Mouse (Mus musculus) megakaryocyte, adult 5-6 weeks (primary cell): ENCODE measurements around the gene Hprt. TPM values are rescaled to one million over a fixed set of nuclear protein-coding genes. Genes with fewer than 3 reads are reported as not detected.
"Not testable (repeated sequence)": the region's sequence is repeated elsewhere in the genome, so short reads cannot be mapped to it uniquely, and the experiment has no call there.

Source experiments
- ATAC-seq: 2 replicates; pipeline ENCODE4 v1.8.0; 2016; ENCODE audit warnings: mild to moderate bottlenecking, inconsistent platforms; ENCODE audit not compliant: poor library complexity, severe bottlenecking
- total RNA-seq, 2 experiments: library from RNA; stranded (forward) in 1 of 2; stranded (reverse) in 1 of 2; fragments of 153-499, 151-499 nt in 1 of 2; fragments of 221-1000, 200-1000 nt in 1 of 2; gene quantifications; 2 replicates each; pipeline versions ENCODE4 v1.2.3 to v1.2.4; 2015 to 2017

The Hprt gene
- 280 and 308 TPM in 2 replicates for total RNA-seq (2015)
- 258 and 293 TPM in 2 replicates for total RNA-seq (2017)

DNA sequence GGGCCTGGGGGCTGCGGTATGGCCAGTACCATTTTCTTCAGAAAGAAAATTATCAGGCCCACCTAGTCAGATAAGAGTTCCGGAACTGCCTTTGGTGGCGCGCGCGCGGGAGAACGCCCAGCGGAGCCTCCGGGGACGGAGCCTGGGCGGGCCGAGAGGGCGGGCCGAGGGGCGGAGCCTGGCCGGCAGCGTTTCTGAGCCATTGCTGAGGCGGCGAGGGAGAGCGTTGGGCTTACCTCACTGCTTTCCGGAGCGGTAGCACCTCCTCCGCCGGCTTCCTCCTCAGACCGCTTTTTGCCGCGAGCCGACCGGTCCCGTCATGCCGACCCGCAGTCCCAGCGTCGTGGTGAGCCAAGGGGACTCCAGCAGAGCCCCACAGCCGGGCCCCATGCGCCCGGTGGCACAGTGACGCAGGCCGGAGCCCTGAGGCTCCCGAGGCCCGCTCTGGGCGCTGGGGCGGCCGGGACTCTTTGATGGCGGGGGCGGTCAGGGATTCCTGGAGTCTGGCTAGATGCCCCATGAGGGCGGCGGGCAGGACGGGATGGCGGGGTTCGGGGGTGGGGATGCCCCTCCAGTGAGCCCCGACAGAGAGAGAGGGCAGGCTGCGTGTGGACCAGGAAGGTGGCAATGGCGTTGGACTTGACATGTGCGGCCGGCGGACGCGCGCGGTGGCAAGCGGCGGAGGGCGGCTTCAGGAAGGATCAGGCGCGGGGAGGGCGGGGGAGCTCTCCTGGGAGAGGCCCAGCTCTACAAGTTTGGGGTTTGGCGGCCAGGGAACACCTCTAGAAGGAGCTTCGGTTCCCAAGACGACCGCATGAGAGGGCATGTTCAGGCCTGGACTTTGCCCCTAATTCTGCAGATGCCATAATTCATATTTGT, at the start of gene Hprt:
Gene Hprt (plus strand): TSS at position 233 of the 879 bp plus-strand sequence.
- peak; percentile 99 for ATAC-seq

DNA sequence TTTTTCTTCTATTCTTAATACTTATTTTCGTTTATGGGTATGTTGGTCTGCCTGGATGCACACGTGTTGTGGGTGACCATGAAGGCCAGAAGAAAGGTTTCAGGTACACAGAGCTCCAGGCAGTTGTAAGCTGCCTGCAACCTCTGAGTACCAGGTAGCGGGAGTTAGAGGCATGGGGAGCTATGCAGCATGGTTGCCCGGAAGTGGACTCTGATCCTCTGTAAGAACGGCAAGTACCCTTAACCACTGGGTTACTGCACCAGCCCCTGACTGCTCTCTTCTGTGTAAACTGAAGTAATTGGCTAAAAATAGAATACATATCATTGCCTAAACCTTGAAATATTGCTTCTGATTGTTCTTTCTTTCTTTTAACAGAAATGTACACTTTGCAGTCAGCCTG, 42.4 kb upstream of the Hprt start:
- ATAC-seq, result no peak

DNA sequence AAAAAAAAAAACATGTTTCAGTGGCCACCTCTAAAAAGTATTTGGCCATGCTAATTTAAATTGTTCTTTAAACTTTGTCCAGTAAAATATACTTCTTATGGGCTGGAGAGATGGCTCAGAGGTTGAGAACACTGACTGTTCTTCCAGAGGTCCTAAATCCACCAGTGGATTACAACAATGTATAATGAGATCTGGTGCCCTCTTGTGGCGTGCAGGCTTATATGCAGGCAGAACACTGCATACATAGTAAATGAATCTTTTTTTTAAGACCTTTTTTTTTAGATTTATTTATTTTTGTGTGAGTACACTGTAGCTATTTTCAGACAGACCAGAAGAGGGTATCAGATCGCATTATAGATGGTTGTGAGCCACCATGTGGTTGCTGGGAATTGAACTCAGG, 38.2 kb upstream of the Hprt start:
- peak; percentile 70 for ATAC-seq

DNA sequence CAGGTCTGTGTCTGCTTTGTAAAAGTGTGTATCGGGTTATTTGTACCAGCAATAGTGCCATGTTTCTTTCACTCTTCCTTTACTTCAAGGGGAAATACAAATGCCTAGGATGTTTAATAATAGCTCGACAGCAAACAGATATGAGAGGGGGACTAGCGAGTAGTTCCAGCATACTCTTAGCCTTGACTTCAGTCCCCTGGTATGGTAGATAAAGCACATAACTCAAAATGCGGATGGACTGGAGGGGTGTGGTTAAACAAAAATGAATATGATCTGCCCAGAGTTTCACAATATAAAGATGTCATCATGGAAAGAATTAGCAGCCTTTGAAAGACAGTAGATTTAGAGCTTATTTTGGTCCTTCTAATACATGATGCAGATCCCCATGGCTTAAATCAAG, 31.0 kb upstream of the Hprt start:
- no peak for ATAC-seq

DNA sequence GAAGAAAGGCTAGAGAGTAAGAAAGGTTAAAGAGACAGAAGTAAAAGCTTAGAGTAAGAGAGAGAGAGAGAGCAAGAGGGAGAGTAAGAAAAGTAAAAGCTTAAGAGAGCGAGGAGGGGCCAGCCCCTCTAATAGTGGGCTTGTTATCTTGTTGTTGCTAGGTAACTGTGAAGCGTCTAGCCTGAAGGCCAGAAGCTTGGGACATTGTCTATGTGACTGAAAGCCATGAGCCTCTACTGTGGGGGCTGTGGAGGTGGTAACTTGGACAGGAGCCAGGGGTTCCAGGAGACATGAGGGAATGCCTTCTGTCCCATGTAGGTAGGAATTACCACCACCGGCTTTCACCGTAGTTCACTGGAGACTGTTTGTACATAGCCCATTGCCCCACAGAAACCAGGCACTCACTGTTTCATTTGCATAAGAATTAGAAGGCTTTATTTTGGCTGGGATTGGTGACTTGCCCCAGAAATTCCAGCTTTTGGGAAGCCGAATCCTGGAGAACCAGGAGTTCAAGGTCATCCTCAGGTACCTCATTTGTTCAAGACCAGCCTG, 26.3 kb upstream of the Hprt start:
- ATAC-seq, result no peak

DNA sequence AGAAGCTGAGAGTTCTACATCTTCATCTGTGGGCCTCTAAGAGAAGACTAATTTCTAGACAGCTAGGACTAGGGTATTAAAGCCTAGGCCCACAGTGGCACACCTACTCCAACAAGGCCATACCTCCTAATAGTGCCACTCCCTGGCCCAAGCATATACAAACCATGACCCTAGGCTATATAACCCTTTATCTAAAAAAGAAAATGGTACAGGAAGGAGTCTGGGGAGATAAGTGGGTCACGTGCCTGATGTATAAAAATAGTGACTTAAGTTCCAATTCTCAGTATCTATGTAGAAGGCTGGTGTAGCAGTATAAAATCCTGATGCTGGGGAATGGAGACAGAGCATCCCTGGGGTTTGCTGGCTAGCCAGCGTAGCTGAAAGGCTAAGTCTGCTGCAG, 22.8 kb upstream of the Hprt start:
- no peak for ATAC-seq

DNA sequence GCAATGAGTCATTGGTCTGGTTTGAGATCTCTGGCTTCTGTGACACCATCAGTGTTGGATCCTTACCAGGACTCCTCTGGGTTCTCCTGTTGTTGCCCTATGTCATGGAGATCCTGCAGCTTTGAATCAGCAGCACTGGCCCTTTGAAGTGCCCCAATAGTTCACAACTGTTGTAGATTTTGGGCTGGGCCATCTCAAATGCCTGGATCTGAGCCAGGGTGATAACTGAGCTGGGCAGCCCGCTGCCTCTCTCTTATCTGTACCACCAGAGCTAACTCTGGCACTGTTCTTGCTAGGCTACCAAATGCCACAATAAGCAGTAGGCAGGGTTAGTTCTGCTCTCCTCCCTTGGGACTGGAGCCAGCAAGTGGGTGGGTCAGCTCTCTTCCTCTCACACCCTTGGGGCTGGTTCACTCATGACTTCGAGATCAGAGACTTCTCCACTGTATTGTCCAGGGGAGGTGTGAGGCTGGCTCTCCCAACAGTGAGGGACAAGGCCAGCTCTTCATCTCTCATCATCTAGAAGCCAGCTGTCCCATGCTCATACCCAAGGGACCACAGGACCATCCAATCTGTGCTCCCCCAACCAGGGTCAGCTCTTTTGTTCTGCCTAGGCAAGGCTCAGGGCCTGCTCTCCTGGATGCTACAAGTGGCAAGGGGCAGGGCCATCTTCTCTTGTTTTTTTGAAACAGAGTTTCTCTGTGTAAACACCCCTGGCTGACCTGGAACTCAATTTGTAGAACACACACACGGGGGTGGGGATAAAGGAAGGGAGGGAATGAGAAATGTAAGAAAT, 16.5 kb upstream of the Hprt start:
- ATAC-seq, result peak; percentile 54

DNA sequence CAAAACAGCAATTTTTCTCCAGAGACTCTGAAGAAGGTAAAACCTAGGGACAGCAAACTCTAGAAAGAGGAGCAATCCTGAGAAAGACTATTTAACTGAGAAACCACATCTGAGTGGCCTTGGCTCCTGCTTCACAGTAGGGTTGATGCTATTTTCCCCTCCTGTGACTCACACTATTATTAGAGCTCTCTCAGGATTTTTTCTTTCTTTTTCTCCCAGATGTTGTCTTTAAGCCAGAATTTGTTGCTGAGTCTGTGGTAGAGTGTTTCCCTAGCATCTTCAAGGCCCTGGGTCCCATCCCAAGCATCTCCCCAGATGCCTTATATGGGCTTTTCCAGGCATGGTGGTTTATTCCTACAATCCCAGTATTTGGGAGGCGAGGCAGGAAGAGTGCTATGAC, 15.8 kb upstream of the Hprt start:
- ATAC-seq, result no peak

DNA sequence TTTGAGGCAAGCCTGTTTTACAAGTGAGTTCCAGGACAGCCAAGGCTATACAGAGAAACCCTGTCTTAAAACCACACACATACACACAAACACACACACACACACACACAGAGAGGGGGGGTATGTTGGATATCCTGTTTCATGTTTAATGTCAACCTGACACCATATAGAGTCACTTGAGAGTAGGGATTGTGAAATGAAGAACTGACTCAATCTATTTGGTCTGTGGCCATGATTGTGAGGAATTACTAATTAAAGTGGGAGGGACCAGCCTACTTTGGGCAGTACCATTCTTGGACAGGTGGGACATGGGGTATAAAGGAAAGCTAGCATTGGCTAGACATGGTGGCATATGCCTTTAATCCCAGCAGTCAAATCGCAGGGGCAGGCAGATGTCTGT, 15.3 kb upstream of the Hprt start:
- no peak for ATAC-seq

DNA sequence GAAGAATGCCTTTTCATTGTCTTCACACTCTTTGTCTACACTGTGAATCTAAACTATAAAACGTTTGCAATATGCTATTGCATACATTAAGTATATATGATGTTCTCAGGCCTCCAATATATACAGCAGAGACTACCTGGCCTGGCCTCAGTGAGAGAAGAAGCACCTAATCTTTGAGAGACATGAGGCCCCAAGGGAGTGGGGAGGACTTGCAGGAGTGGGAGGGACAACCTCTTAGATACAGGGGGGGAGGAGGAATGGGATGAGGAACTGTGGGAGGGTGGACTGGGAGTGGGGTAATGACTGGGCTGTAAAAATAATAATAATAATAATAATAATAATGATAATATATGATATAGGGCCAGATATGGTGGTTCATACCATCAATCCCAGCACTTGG, 9.4 kb upstream of the Hprt start:
- no peak for ATAC-seq

DNA sequence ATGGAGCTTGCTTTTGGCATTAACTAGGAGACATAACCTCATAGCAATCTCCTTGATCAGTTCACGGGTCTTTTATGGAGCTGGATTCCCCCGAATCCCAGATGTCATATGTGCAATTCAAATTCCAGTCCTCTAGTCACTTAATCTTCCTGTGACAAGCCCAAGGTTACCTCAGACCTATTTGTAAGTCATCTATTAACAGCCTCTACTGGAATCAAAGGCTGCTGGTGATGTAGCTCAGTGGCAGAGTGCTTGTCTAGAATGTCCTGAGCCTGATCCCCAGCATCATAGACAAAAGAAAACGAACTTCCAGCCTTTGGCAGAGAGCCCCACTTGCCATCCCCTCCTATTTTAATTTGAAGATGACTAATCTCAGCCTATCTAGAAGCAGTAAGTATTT, 6.6 kb upstream of the Hprt start:
- ATAC-seq, result no peak

DNA sequence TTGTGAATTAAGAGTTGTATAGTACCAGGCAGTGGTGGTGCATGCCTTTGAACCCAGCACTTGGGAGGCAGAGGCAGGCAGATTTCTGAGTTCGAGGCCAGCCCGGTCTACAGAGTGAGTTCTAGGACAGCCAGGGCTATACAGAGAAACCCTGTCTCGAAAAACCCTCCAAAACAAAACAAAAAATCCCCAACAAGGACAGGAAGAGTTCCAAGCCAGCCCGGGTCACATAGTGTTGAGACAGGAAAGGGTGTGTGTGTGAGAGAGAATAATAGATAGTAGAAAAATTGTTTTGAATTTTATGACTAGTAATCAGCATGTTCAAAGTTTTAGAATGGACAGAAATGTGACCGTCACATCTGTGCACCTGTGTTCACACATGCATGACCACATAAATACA, 6.8 kb downstream of the Hprt start:
- ATAC-seq, result not testable (repeated sequence)

DNA sequence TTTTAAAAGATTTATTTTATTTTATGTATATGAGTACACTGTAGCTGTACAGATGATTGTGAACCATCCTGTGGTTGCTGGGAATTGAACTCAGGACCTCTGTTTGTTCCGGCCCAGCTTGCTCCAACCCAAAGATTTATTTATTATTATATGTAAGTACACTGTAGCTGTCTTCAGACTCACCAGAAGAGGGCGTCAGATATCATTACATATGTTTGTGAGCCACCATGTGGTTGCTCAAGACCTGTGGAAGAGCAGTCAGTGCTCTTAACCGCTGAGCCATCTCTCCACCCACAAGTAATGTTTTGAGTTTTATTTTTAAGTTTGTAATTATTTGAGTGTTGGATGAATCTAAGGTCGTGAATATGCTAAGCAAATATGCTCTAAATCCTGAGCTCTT, 16.9 kb downstream of the Hprt start:
- ATAC-seq, result not testable (repeated sequence)

DNA sequence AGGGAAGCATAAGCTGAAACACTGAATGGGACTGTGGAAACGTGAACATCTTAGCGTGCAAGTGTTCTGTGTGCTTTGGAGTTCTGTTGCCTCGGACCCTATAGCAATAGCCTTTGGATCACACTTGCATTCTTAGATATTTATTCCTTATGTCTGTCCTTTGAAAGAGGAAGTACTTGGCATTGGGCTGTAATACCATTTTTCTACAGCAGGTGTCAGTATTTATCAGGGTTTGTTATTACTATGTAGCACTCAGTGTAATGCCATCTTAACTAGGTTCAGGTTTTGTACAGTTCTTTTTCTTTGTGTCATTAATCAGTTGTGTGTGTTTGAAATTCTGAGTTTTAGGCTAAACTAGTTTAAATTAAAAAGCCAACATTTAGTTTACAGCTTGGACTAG, 18.1 kb downstream of the Hprt start:
- peak; percentile 66; the same call in 1 of the 2 replicates for ATAC-seq

DNA sequence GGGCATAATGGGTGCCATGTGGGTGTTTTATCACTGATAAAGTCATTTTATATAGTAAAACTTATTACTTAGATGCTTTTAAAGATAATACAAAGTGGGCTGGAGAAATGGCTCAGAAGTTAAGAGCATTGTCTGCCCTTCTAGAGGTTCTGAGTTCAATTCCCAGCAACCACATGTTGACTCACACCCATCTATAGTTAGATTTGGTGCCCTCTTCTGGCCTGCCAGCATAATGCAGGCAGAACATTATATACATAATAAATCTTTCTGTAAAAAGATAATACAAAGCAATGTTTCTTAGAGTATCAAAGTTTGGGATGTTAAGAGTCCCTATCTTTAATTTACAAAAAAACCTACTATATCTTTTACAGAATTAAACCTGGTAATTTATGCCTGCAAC, 27.6 kb downstream of the Hprt start:
- ATAC-seq, result no peak

DNA sequence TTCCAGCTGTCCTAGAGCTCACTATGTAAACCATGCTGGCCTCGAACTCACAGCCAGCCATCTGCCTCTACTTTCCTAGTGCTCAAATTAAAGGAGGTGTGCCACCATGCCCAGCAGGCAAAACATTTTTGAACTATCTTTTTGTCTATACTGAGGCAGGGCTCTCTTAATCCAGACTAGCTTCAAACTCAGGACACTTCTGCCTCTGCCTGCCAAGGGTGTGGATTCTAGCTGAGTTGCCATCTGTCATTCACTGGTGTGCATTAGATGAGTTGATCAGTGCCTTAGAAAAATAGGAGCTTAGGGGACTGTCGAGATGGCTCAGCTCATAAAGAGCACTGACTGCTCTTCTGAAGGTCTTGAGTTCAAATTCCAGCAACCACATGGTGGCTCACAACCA, 35.1 kb downstream of the Hprt start:
- ATAC-seq, result no peak

DNA sequence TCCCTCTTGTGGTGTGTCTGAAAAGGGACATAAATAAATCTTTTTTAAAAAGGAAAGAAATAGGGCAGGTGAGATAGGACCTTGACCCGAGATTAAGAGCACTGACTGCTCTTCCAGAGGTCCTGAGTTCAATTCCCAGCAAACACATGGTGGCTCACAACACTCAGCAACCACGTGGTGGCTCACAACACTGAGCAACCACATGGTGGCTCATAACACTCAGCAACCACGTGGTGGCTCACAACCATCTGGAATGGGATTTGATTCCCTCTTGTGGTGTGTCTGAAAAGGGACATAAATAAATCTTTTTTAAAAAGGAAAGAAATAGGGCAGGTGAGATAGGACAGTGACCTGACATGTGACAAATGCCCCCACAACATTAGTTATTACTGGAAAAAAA, 36.3 kb downstream of the Hprt start:
- not testable (repeated sequence) for ATAC-seq

DNA sequence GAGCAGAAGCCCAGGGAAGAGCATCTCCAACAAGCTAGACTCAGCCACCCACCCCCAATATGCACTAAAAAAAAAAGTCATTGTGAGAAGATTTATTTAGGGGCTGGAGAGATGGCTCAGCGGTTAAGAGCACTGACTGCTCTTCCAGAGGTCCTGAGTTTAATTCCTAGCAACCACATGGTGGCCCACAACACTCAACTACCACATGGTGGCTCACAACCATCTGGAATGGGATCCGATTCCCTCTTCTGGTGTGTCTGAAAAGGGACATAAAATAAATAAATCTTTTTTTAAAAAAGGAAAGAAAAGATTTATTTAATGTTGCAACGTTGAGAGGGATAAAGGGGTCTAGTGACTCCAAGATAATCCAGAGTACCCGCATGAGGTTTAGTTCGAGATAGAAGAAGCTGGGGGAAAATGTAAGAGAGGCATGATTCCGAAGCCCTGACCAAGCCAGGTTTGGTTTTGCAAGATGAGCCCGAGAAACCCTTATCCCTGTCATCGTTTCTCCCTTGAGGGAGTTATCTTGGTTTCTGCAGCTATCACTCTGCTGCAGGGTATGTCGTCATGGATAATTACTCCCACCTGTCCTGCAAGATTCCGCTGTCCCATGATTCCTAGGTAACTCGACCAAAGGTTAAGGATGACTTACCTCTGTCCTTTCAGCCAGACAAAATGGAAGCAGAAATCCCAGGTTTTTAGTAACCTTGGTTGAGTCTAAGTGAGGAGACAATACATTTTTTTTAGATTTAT, 37.7 kb downstream of the Hprt start:
- ATAC-seq, result no peak

DNA sequence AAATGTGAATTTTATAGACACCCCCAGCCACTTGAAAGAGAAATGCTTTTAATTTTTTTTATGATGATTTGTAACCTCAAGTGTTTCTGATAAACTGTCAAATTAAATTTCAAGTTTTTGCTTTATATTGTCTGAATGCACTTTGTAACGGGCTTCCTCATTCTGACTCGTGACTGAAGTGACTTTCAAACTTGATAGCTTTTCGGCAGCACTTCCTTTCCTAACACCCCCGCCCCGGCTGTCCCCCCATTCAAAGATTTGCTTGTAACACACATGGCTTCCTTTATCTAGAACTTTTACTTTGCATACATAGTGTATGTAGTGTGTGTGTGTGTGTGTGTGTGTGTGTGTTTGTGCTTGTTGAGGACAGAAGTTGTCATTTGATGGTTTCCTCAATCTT, 41.6 kb downstream of the Hprt start:
- no peak for ATAC-seq

DNA sequence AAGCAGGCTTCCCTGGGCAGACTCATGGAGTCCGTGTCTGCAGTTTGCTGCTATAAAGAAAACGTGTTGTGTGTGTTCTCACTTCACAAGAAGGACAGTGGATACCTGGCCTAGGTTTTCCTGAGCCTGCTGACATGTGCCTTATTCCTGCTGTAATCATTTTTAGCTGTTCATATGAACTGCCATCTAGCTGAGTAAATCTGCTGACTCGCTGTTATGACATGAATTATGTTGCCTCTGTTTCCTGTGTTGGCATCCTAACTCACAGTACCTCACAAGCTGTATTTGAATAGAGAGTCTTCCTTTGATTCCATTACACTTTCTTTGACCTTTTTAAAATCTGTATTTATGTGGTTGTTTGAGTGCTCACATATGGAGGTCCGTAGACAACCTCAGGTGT, 50.3 kb downstream of the Hprt start:
- no peak for ATAC-seq

DNA sequence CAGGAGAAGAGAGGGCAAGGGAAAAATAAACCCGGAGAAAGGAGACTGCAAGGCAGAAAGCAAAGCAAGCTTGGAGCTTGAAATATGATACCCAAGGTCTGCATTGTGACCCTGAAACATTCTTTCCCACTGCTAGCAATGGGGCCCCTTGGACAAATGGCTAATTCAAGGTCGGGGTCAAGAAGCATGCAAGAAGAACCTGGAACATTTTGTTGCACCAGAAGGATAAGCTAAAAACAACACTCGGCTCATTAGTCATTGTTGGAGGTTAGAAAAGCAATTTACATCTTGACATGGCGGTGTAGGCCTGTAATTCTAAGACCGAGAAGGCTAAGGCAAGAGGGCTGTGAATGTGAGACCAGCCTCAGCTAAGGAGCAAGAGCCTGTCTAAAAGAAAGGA, 51.7 kb downstream of the Hprt start:
- ATAC-seq, result no peak
